Mouse (Mus musculus): ENCODE data around the gene Nek6. TPM values are rescaled to one million over a fixed set of nuclear protein-coding genes. Genes with fewer than 3 reads are reported as not detected.

The Nek6 gene
- 7.3 and 24.4 TPM in 2 replicates for total RNA-seq (2014; fragmentation: Nextera tagmentation)
- total RNA-seq (2017), result 7.5 TPM in 2 replicates

DNA sequence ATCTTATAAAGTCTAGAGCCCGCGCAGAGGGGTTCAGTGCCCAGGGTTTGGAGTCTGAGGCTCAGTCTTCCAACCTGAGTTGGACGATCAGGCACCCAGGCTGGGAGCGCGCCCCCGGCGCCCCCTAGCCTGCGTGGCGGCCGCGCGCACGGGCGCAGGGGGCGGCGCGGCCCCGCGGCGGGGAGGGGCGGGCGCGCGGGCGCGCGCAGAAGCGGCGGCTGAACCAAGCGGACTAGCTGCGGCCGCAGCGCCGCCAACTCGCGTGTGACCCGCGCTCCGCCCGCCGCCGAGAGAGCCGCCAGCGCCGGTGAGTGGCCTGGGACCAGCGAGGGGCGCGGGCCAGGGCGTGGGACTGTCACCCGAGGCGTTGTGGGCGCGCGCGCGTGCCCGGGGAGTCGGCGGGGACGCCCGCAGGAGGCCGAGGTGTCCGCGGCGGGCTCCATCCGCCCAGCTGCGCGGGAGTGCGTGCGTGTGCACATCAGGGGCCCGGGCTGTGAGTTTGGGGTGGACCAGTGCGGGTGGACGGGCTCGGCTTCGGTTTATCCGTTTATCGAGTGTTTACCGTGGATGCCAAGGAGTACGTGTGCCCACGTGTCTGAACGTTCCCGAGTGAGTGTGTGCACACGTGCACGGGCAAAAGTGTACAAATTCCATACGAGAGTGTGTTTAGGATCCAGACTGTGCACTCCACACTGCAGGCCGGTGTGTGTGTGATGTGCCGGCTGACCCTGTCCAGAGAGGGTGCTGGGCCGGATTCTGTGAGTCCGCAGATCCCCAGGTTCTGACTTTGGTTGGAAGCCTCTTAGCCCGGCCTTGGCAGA is at the start of gene Nek6:
Gene Nek6, plus strand, starts transcription at position 157 of the 821 bp plus-strand sequence.
- peak; percentile 18 for ATAC-seq (replicated peaks; ENCODE audit: poor library complexity, severe bottlenecking)

DNA sequence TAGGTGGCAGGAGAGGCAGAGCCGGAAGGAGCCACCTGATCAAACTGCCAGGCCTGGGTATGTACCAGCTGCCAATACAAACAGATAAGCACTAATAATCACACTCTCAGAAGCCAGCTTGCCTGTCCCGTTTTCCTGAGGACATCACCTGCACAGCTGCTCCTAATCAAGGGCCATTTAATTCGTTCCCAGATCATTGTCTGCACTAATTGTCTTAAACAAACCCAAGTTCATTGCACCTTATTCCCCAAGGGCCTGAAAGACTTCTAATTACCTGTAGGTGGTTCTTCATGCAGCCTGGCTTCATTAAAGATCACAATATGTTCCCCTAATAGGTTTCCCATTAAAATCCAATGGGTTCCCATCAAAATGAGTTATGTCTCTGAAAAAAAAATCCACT is 49.1 kb upstream of the Nek6 start:
- ATAC-seq (replicated peaks; ENCODE audit: poor library complexity, severe bottlenecking), result no peak

DNA sequence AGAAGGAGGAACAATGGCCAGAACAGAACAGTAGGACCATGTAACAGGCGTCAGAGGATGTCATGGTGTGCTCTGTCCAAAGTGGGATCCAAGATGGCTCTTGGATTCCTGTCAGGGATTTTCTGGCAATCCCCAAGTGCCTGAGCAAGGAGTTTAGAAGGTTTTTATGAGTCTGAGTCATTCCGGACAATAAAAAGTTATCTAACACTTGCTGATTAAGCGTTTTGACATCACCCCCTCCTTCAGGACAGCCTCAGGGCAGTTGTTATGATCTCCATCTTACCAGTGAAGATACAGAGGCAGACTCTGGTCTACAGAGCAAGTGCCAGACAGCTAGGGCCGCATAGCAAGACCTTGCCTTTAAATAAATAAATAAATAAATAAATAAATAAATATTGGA is 42.6 kb upstream of the Nek6 start:
- no peak for ATAC-seq (replicated peaks; ENCODE audit: poor library complexity, severe bottlenecking)

DNA sequence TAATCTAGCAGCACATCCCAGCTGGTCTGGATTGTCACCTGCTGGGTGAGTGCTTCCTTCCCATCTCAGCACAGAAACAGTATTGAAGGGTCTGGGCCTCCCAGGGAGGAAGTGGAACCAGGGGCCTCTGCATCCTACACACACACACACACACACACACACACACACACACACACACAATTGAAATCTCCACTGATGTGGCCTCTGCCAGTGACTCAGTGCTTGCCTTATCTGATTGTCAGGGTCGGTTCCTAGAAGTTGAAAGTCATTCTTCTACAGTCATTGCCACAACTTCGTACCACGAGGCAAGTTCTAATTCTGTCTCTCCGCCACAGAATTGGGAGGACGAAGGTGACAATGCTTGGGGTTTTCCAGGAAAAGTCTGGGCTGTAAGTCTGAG is 39.7 kb upstream of the Nek6 start:
- peak; percentile 89 for ATAC-seq (replicated peaks; ENCODE audit: poor library complexity, severe bottlenecking)

DNA sequence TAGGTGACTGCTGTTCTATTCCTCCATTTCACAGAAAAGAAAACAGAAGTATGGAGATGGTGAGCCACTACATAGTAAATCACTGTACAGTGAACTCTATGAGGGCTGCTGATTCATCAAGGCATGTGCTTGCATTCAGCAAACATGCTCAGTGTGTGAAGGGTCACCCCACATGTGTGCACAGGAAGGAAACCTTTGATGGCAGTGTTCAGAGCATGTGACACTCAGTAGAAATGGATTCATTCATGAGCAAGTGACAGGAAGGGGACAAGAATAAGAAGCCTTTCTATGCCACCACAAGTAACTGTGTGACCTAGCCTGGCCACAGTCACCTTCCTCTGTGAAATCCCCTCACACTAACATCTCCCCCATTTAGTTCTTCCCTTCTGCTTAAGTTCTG is 38.6 kb upstream of the Nek6 start:
- no peak for ATAC-seq (replicated peaks; ENCODE audit: poor library complexity, severe bottlenecking)

DNA sequence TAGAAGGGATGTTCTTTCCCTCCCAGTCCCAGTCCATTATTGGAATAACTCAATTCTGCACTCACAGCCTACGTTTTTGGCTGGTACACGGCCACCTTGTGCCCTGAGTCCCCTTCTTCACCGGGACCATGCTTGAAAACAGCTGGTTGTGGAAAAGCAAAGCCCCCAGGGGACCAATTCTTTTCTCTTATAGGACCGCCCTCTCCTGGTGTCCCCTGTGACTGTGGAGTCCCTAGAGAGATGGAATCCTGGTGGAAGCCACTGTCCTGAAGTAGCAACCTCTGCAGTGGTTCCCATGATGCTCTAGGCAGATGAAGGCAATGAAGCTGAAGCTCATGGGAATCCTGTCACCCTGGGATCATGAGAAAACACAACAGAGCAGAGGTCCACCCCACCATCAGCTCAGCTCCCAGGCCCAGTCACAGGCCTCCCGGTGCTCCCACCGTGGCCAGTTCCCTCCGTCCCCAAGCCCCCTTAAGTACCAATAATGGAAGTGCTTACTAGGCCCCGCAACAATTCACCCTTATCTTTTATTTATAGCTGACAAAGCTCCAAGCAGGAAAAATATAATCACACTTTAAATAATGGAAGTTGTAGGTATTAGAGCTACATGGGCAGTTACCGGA is 34.5 kb upstream of the Nek6 start:
- no peak for ATAC-seq (replicated peaks; ENCODE audit: poor library complexity, severe bottlenecking)

DNA sequence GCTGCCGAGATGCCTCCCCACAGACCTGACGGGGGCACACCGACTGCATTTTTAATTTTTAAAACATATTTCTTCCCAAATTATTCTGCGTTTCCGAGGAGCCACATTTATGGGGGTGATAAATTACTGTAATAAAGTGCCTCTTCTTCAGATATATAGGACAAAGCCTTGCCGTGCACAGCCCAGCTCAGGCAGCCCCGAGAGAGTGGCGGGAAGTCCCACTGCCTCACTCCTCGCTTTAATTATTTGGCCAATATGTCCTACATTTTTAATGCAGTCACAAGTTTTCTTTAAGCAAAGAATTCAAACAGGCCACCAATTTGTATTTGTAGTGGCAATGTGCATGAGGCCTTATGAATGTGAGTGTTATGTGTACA is 34.0 kb upstream of the Nek6 start:
- no peak for ATAC-seq (replicated peaks; ENCODE audit: poor library complexity, severe bottlenecking)

DNA sequence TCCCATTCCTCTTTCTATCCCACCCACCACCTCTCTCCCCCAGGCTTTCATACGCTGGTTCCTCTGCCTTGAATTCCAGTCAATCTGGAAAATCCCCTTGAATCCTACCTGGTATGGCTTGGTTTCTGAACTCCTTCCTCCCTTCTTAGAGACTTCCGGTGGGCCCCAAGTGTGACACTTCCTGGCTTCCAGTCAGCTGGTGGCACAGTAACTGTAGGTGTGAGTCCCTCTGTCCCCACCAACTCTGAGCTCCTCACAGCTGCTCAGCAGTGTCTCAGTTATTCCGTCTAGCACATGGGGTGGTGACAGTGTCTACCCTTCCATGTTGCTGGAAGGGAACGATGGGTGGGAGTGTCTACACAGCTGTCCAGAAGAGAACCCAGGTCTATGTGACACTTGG is 32.8 kb upstream of the Nek6 start:
- ATAC-seq (replicated peaks; ENCODE audit: poor library complexity, severe bottlenecking), result no peak

DNA sequence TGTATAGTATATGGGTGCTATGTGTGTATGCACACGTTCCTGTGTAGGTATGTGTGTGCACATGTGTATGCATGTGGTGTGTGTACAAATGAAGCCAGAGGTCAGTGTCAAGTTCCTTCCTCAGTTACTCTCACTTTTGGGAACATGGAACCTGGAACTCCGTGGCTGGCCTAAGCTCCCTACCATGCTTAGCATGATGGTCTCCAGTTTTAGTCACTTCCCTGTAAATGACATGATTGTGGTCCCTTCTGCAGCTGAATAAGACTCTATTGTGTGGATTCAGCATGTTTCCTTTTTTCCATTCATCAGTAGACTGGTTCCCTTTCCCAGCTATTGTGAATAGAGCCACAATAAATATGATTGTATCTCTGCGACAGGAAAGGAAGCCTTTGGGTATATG is 31.9 kb upstream of the Nek6 start:
- ATAC-seq (replicated peaks; ENCODE audit: poor library complexity, severe bottlenecking), result 0 out of 2 replicates have a peak, but pooled peaks have one; percentile 3

DNA sequence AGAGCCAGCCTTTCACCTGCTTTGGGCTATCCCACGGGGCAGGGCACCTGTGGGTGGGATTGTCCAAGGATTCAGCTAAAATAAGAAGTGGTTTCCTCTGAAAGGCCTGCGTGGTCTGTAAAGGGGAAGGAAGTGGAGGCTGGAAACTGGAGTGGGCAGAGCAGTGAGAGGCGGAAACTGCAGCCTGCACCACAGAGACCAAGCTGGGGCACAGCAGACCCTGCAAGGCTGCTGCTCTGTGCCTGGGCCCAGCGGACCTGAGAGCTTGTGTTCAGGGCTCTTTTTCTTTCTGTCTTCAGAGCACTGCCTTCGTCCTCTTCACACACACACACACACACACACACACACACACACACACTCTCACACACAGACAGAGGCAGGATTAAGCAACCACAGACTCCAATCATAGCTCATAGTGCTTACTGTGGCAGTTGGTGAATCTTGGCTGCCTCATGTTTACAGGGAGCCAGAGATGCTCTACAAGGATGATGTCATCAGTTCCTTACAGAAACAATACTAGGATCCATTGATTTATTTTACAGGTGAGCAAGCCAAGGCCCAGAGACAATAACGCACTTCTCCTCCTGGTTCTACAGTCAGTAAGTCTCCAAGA is 30.2 kb upstream of the Nek6 start:
- ATAC-seq (replicated peaks; ENCODE audit: poor library complexity, severe bottlenecking), result peak; percentile 55

DNA sequence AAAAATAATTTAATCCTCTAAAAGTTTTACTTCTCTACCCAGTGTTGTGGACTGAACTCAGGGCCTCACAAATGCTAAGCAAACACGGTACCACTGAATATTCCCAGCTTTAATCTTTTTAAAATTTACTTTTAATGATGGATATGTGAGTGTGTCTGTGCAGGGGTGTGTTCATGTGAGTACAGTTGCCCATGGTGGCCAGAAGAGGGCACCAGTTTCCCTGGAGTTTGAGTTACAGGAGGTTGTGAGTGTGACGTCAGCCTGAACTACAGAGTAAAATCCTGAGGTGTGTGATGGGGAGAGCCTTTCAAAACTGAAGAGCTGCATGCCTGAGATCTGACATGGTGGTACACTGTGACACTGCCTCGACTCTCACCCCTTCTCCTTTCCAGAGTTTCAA is 29.3 kb upstream of the Nek6 start:
- no peak for ATAC-seq (replicated peaks; ENCODE audit: poor library complexity, severe bottlenecking)

DNA sequence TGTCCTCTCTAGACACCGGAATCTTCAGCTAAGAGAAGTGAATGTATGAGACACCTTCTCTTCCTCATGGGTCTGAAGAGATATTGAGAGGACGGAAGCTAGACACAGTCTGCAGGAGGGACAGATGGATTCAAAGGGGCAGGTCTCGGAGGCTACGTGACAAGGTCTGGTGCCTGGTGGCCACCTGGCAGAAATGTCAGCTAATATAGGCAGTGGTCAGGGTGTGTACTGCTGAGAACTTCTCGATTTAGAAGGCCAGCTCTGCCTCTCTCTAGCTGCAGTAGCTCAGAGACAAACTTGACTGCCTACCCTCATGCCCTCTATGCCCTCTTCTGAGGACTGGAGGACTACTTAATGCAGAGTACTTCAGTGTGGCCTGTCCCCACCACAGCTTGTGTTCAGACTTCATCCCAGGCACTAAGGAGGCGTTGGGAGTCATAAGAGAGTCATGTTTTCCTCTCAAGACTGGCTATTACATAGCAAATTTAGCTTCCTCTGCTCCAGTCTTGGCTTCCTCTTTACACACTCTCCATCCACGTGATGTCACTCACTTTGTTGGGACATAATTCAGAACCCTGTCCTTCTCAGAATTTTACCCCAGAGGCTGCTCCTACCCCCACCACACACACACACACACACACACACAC is 28.3 kb upstream of the Nek6 start:
- ATAC-seq (replicated peaks; ENCODE audit: poor library complexity, severe bottlenecking), result peak; percentile 52

DNA sequence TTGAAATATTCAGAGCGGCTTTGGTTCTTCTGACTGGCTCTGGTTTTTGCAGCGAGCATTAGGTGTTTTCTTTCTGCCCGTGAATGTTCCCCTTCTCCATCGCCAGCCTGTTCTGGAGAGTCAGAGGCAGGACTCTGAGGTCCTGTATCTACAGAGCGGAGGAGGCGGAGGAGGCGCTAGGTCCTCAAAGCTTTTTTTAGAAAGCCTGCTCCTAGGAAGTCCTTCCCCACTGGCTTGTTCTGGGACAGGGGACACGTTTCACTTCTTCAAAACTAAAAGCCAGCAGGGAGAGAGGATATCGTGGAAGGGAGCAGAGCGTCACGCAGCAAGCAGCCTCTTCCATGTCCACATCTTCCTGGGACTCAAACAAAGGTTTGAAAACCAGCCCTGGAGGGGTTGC is 26.9 kb upstream of the Nek6 start:
- no peak for ATAC-seq (replicated peaks; ENCODE audit: poor library complexity, severe bottlenecking)

DNA sequence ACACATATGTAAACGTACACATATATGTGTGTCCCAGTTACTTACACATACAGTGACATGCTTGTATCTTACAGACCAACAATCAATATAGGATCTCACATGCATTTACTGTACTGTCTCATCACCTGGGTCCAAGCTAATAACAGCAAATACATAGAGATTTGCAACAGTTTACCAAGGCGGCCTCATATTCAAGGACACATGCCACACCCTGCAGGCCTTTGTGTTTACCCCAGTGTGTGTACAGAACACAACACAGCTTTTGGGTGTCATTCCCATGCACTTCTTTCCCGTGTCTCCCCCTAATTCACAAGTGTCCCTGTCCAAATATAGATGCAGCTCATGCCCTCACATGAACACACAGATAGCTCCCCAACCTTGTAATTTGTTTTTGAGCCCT is 26.0 kb upstream of the Nek6 start:
- no peak for ATAC-seq (replicated peaks; ENCODE audit: poor library complexity, severe bottlenecking)

DNA sequence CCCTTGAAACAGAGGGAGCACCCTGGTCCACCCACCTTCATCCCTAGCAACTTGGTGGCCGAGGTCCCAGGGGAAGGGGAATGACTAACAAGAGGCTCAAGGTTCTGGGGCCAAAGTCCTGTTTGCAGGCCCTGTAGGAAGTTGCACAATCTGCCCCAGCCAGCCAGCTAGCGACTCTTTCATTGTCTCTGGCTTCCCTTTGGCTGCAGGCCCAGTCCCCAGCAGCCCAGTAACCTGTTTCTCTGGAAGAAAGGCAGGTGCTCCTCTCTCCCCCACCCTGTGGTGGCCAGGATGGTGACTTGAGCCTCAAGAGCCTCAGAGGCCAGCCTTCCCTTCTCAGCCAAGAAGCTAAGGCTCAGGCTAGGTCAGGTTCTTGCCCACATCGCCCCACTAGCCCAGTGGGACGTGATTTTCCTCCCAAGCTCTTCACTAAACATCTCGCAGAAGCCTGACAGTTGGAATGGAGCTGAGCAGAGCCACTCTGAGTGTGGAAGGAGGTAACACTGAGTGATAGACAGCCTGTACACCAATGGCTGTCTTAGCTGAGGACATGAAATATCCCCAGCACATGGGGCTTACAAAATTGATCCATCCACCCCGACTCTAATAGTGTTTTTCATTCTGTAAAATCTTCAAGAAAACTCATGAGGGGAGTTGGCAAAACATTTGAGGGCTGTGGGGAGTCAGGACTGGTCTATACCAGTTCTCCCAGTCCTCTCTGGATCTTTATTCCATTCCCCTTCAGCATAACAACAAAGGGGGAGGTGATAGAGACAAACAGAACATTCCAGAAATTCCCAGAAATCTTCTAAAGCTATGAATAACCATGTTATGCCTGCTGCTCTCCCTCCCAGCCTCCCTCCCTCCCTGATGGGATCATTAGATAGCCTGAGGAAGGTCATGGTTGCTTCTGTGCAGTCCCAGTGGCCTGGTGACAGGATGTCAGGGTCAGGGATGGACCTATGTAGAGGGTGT is 25.2 kb upstream of the Nek6 start:
- peak; percentile 52 for ATAC-seq (replicated peaks; ENCODE audit: poor library complexity, severe bottlenecking)

DNA sequence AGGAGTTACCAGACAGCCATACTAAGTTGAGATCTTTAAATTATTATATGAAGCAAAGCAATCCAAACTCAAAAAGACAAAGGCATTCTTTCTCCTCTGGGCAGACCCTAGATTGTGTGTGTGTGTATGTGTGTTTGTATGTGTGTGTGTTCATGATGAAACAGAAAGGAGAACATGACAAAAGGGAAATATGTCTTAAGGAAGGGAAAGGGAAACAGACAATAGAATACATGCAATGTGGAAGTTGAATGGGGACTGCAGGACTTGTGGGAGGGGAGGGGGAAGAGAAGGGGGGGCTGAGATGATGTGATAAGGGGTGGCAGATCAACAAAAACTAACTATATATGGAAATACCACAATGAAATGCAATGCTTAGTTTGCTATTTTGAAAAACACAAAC is 13.8 kb upstream of the Nek6 start:
- ATAC-seq (replicated peaks; ENCODE audit: poor library complexity, severe bottlenecking), result peak; percentile 91

DNA sequence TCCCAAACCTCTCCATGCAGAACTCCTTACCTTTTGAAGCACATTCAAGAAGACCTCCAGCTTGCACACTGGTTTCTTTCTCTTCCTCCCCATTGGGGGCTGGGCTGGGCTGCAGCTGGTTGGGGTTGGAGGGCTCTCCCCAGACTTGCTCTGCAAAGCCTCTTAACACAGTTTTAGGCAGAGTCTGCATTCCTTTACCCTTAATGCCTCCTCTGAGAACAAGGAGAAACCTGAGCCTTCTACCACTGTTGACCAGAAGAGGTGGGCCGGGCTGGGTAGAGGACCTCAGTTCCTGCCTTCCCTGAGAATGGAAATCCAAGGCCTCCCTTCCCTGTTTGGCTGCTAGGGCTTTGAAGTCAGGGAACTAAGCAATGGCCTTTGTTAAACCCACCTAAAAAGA is 9.8 kb upstream of the Nek6 start:
- no peak for ATAC-seq (replicated peaks; ENCODE audit: poor library complexity, severe bottlenecking)

DNA sequence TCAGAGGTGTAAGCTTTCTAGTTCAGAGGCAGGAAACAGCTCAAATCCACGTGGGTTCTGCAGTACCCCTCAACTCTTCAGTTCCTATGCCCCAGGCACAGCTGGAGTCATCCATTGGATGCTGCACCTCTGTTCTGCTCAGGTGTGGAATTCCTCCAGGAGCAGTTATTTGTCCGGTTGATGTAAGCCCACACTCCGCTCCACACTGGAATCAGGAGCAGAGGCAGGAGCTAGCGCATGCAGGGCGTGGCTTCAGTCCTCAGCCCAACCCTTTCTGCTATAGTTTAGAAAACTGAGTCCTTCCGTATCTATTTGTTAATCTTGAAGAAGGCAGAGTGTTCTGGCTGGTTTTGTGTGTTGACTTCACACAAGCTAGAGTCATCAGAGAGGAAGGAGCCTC is 9.3 kb upstream of the Nek6 start:
- no peak for ATAC-seq (replicated peaks; ENCODE audit: poor library complexity, severe bottlenecking)

DNA sequence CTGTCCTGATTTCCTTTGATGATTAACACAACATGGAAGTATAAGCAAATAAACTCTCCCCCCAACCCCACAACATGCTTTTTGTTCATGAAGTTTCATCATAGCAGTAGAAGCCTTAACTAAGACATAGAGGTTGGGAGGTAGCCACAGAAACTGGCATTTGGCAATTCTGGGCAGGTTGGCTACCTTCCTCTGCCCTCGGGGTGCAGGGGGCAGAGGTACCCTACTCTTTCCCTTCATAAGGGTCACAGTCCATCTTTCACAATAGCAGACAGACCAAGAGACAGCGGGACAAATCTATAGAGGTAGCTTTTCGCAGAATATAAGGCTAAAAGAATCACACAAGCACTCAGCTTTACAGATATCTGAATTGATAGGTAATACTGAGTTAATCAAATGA is 8.7 kb upstream of the Nek6 start:
- no peak for ATAC-seq (replicated peaks; ENCODE audit: poor library complexity, severe bottlenecking)

DNA sequence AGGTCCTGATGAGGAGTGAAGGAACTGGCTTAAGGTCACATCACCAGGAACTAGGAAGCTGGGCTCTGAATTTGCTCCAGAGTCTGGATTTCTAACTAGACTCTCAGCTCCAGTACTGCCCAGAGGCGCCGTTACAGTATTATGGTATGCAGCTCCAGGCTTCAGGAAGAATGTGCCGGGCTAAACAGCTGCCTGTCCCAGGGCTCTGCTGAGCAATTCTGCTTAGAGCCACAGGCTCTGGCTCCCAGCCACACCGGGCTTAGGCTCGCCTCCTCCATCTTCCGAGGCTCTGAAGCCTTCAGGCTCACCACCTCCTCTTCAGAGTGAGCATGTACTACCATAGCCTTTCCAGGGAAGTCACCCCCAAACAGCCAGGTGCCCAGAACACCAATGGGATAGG is 7.1 kb upstream of the Nek6 start:
- ATAC-seq (replicated peaks; ENCODE audit: poor library complexity, severe bottlenecking), result no peak
